Mouse (Mus musculus) erythroid progenitor cell, adult 5-6 weeks (primary cell): Measurements from ENCODE around the gene Me3. TPM values are rescaled to one million over a fixed set of nuclear protein-coding genes. Genes with fewer than 3 reads are reported as not detected.

Experiments used
- ATAC-seq: replicated peaks from 2 replicates; pipeline ENCODE4 v1.8.0; 2016; ENCODE audit warnings: moderate number of reproducible peaks, mild to moderate bottlenecking, moderate TSS enrichment, inconsistent platforms; ENCODE audit not compliant: poor library complexity, low FRiP score, severe bottlenecking
- total RNA-seq, 2 experiments: library from RNA; stranded (forward) in 1 of 2; stranded (reverse) in 1 of 2; fragments of 150-400 nt in 1 of 2; fragments of 186-747, 209-891 nt in 1 of 2; gene quantifications; 2 replicates each; pipeline versions ENCODE4 v1.2.3 to v1.2.4; 2015 to 2017; ENCODE audit warnings: low replicate concordance in 2 of 2

Me3 gene
- total RNA-seq, 2 experiments from 2014 or later, result not detected

GRCm38 (mm10) chr7:89856440-89857217, 224.4 kb downstream of the Me3 start:
- ATAC-seq, result no peak

GRCm38 (mm10) chr7:89864769-89865168, 232.6 kb downstream of the Me3 start:
- no peak for ATAC-seq

GRCm38 (mm10) chr7:89867221-89867620, 235.0 kb downstream of the Me3 start:
- ATAC-seq, result no peak

- no peak for ATAC-seq
These were observed 247.5 kb downstream of the Me3 start for GRCm38 (mm10) chr7:89879686-89880085.

GRCm38 (mm10) chr7:89884551-89884950, 252.4 kb downstream of the Me3 start:
- no peak for ATAC-seq

GRCm38 (mm10) chr7:89891412-89891811, 259.2 kb downstream of the Me3 start:
- no peak for ATAC-seq

GRCm38 (mm10) chr7:89891856-89892255, 259.7 kb downstream of the Me3 start:
- ATAC-seq, result no peak

GRCm38 (mm10) chr7:89903007-89903406, 270.8 kb downstream of the Me3 start:
- no peak for ATAC-seq

GRCm38 (mm10) chr7:89903442-89904343, 271.5 kb downstream of the Me3 start, which contains the start of gene Ccdc81:
Gene Ccdc81 (minus strand): TSS chr7:89903629.
- ATAC-seq, result no peak

Other genes with a start within 250 kb of the Me3 start
- 12.2 and 12.6 TPM in 2 replicates for gene Tmem135, start 228.2 kb upstream of the Me3 start, total RNA-seq (2015; ENCODE audit: low replicate concordance)
- 1.3 and 10.7 TPM in 2 replicates for gene Tmem135, start 228.2 kb upstream of the Me3 start, total RNA-seq (2017; ENCODE audit: low replicate concordance)
- gene Fzd4, start 228.0 kb upstream of the Me3 start, total RNA-seq (2015; ENCODE audit: low replicate concordance), result under 0.01 and 0.36 TPM in 2 replicates
- 0.26 TPM in 1 of 2 replicates, not detected in the other for gene Fzd4, start 228.0 kb upstream of the Me3 start, total RNA-seq (2017; ENCODE audit: low replicate concordance)
- gene Prss23, start 105.2 kb upstream of the Me3 start, total RNA-seq (2015; ENCODE audit: low replicate concordance), result not detected in 2 replicates
- 0.77 TPM in 1 of 2 replicates, not detected in the other for gene Prss23, start 105.2 kb upstream of the Me3 start, total RNA-seq (2017; ENCODE audit: low replicate concordance)